Mouse (Mus musculus) megakaryocyte progenitor cell, adult 5-6 weeks (primary cell): ENCODE data around the gene Stat2. TPM values are rescaled to one million over a fixed set of nuclear protein-coding genes. Genes with fewer than 3 reads are reported as not detected.
"Not testable (repeated sequence)": the region's sequence is repeated elsewhere in the genome, so short reads cannot be mapped to it uniquely, and the experiment has no call there.

Experiments used
- ATAC-seq: replicated peaks from 2 replicates; pipeline ENCODE4 v1.8.0; 2016; ENCODE audit warnings: mild to moderate bottlenecking, moderate TSS enrichment, inconsistent platforms; ENCODE audit not compliant: poor library complexity
- total RNA-seq, 2 experiments: library from RNA; stranded (forward) in 1 of 2; stranded (reverse) in 1 of 2; fragments of 157-497, 149-512 nt in 1 of 2; fragments of 200-1000 nt in 1 of 2; gene quantifications; 2 replicates each; pipeline versions ENCODE4 v1.2.3 to v1.2.4; 2015 to 2017

Stat2 gene
- total RNA-seq, 2 experiments from 2014 or later: 6.8 to 9.6 TPM

- no peak for ATAC-seq
Observed at GRCm38 (mm10) chr10:128296370-128297090, 26.2 kb downstream of the Stat2 start.

DNA sequence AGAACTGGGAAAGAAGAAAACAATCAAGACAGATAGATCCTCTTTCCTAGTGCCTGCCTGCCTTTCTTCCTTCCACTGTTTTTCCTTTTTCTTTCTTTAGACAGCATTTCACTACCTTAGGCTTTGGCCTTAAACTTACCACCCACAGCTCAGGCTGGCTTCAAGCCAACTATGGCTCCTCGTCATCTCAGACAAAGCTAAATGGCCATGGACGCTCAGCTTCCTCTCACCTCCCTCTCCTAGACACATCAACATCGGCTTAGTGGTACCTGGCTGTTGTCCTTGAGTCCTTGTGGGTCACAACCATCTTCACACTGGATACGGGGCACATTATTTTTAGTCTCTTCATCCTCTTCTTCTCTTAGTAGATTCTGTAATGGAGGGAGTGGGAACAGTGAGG lies 26.9 kb downstream of the Stat2 start:
- no peak for ATAC-seq

DNA sequence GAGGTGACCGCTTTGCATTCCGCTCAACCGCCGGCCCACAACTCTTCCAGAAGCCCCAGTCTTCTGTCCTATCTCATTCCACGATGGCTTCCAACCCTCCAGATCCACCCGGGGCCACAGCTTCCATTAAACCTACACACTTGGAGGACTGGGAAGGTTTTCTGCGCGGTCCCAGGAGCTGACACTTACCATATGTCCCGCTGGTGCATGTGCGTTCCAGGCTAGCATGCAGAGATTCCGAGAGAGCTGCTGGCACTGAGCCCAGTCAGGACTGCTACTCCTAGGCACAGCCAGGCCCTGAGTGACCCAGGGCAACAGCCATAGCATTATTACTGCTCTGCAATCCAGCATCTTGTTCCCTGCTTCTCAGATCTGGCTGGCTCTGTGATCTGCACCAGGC lies 27.3 kb downstream of the Stat2 start:
- no peak for ATAC-seq

- peak; percentile 43 for ATAC-seq
Observed at GRCm38 (mm10) chr10:128298243-128298642, 27.9 kb downstream of the Stat2 start.

DNA sequence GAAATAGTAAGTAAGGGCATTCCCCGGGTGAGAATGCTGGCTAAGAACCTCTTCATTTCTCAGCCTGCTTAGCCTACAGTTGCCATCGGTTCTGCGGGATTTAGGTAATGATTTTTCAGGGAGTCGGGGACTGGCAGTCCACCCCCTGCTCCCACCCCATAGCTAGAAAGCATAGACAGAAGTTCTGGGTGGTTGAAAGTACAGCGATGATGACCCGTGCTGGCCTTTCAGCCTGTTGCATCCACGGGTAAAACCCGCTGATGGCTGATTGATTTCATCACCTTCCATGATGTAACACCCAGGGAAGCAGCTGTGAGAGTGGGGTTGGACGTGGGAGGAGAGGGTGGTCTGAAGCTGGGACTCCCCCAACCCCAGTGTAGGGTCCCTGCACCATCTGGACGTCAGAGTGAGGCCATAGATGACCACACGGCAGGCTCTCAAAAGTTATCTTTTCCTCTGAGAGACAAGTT lies 28.4 kb downstream of the Stat2 start, which contains the start of gene Il23a:
Il23a (minus strand) TSS at position 51 of the 470 bp plus-strand sequence.
- peak; percentile 9 for ATAC-seq

DNA sequence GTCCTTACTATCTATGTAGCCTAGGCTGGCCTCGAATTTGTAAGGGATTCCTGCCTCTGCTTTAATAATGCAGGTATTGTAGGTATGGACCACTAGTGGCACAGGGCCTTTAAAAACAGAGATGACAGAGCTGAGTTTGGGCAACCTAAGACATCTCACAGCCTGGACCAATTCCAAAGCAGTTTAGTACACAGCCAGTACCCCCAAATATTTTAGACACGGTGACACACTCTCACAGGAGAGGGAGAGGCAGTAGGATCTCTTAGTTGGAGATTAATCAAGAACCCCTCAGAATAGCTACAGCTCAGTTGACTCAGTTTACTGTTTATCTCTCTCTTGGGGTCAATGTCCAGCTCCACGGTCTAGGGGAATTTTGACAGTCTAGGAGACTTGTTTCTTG lies 32.0 kb downstream of the Stat2 start:
- no peak for ATAC-seq

DNA sequence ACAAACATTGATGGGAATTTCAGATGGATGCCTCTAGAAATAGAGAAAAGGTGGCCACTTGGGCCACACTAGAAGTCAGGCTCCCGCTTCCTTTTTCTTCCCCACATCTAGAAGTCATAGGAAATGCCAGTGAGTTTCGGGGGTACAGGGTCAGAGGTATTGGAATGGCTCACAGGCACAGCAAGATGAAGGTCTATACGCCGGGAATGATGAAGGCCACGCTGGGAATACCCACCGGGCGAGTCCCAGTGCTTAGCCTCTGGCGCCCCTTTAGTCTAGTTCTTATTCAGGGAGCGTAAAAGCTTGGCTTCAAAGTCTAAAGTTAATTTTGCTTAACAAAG lies 32.4 kb downstream of the Stat2 start:
- ATAC-seq: peak; percentile 0; the same call in 1 of the 2 replicates

- peak; percentile 85 for ATAC-seq
Observed at GRCm38 (mm10) chr10:128303126-128304021, 33.0 kb downstream of the Stat2 start, which contains the start of gene Pan2. TSS of gene Pan2 (plus strand) at chr10:128303335.

DNA sequence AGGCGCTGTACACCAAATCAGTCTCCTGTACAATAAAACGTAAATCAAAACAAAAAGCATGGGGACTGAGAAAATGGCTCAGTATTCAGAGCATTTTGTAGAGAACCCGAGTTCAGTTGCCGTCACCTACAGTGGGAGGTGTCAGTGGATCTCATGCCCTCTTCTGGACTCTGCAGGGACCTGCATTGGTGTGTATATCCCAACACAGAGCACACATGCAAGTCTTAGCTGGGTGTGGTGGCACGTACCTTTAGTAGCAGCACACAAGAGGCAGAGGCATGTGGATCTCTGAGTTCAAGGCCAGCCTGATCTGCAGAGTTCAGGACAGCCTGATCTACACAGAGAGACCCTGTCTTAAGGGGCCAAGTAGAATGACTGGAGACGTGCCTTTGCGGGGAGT lies 39.3 kb downstream of the Stat2 start:
- peak; percentile 53; the same call in 1 of the 2 replicates for ATAC-seq

GRCm38 (mm10) chr10:128310177-128310576 lies 39.8 kb downstream of the Stat2 start:
- no peak for ATAC-seq

GRCm38 (mm10) chr10:128310902-128311301 lies 40.5 kb downstream of the Stat2 start:
- ATAC-seq: no peak; the same call in 1 of the 2 replicates

- peak; percentile 55 for ATAC-seq
Observed at GRCm38 (mm10) chr10:128315578-128315977, 45.2 kb downstream of the Stat2 start.

DNA sequence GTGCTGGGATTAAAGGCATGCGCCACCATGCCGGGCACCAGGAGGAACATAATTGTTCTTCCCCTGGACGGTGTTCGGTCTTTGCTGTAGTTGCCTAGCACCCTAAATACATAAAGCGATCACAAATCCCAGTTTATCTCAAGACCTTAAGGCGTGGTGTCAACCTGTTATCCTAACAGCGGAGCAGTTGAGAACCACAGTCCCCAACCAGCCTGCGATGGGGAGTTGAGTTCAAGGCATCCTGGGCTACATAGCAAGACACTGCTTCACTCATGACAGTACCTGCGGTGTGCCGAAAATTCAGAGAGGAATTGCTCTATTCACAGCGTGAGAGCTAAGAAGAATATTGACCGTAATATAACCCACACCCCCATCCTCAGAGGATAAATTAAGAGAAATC lies 51.3 kb downstream of the Stat2 start:
- peak; percentile 27 for ATAC-seq

GRCm38 (mm10) chr10:128322141-128323108 lies 52.1 kb downstream of the Stat2 start, which contains the start of gene Cnpy2:
TSS of gene Cnpy2 (plus strand) at chr10:128322459.
- peak; percentile 84 for ATAC-seq

DNA sequence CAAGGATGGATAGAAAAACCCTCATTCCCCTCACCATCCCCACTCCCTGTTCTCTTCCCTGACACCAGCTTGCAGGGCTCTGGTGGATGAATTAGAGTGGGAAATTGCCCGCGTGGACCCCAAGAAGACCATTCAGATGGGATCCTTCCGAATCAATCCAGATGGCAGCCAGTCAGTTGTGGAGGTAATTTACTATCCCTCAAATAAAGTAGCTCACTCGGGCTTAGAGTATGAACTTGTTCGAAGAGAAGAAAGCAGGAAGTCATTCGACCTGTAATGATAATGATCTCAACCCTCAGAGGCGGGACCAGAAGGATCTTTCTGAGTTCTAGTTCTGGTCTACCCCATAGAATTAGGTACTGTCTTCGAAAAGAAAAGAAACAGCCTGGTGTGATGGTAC lies 53.2 kb downstream of the Stat2 start:
- no peak for ATAC-seq

DNA sequence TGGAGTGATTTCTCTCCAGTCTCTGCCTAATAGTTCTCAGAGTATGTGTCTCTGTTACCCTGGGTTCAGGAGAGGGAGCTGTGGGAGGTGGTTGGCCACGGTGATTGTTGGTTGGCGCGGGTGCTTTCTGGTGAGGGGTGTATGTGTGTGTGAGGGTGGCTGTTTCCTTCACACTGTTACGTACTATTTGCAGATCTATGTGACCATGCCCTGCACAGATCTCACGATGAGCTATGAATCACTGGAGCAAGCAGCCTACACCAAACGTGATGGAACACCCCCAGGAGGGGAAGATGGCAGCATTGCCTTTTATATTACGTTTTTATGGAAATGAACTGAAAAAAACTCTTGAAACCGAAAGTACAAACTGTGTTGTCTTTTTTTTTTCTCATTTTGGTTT lies 56.5 kb downstream of the Stat2 start:
- no peak for ATAC-seq

DNA sequence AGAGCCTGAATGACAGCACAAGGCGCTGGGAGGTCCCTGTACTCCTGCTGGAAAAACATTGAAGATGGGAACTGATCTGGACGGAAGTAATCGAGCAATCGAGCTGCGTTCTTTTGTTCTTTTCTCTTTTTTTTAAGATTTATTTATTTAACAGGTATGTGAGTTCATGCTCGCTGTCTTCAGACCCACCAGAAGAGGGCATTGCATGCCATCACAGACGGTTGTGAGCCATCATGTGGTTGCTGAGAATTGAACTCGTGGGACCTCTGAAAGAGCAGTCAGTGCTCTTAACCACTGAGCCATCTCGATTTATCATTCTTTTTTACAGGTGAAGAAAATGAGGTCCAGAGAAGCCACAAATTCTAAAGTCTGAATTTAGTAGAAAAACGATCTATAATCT lies 57.3 kb downstream of the Stat2 start:
- ATAC-seq: no peak

DNA sequence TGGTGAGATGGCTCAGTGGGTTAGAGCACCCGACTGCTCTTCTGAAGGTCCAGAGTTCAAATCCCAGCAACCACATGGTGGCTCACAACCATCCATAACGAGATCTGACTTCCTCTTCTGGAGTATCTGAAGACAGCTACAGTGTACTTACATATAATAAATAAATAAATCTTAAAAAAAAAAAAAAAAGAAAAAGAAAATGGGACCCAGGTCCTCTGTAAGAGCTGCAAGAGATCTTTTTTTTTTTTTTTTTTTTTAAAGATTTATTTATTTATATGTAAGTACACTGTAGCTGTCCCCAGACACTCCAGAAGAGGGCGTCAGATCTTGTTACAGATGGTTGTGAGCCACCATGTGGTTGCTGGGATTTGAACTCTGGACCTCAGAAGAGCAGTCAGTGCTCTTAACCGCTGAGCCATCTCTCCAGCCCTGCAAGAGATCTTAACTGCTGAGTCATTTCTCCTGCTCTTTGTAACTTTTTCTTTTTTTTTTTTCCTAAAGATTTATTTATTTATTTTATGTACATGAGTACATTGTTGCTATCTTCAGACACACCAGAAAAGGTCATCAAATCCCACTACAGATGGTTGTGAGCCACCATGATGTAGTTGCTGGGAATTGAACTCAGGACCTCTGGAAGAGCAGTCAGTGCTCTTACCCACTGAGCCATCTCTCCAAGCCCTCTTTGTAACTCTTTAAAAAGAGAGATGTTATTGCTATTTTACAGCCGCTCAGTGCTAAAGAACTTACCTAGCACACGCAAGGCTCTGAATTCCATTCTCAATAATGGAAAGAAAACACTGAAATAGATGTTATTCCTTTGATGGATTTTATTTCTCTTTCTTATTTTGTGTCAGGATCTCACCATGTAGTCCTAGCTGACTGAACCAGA lies 62.2 kb downstream of the Stat2 start:
- not testable (repeated sequence) for ATAC-seq

DNA sequence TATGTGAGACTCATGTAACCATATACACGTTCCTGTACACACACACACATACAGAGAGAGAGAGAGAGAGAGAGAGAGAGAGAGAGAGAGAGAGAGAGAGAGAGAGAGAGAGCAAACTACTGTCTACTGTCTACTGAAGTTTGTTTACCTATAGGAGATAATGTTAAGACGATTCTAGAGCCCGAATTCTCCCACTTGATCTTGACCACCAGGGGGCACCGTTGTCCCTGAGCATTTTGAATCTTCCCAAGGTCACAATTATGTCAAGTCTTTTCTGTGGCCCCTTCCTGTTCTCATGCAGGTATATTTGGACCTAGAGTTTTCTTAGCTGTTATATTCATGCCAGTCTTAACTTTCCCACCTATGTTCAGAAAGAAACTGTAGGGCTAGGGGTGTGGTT lies 65.2 kb downstream of the Stat2 start:
- peak; percentile 35 for ATAC-seq

DNA sequence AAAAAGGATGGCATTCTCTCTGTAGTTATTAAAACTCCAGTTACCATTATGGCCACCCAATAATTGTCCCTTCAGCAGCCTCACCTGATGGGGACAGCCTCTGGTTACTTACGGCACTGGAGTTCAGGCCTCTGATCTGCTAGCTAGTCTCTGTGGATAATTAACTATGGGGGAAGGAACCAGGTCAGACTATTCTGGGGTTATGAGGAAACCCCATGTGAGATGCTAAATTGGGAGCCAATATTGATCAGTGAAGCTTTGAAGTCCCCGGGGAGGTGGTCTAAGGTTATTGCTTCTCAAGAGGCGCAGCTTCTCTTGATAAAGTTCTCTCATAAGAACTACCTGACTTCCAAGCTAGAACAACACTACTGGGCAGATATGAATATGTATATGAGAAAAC lies 65.8 kb downstream of the Stat2 start:
- no peak for ATAC-seq
